Mouse (Mus musculus) lung, embryonic 15.5 days (tissue): ENCODE results near the gene Bfsp1. TPM values are rescaled to one million over a fixed set of nuclear protein-coding genes. Genes with fewer than 3 reads are reported as not detected.

Experiments used
- ATAC-seq: fragments of 200-750 bp; cut with Nextera tagmentation; 2 replicates; pipeline ENCODE4 v1.8.0; 2017; ENCODE audit warnings: moderate number of reproducible peaks, borderline replicate concordance; ENCODE audit not compliant: low FRiP score, low TSS enrichment; ENCODE audit errors: extremely low read depth
- H3K27ac ChIP-seq: fragments of 300-500 bp; sonication (generic); 2 replicates; pipeline ENCODE4 v1.5.1; 2015; ENCODE audit warnings: moderate library complexity, mild to moderate bottlenecking, inconsistent platforms
- H3K27me3 ChIP-seq: fragments of 300-500 bp; sonication (generic); 2 replicates; pipeline ENCODE4 v1.6.1; 2015; ENCODE audit warnings: inconsistent platforms
- H3K36me3 ChIP-seq: fragments of 300-500 bp; sonication (generic); 2 replicates; pipeline ENCODE4 v1.6.1; 2015; ENCODE audit warnings: inconsistent platforms
- H3K4me1 ChIP-seq: fragments of 300-500 bp; sonication (generic); 2 replicates; pipeline ENCODE4 v1.6.1; 2015; ENCODE audit warnings: inconsistent platforms
- H3K4me2 ChIP-seq: fragments of 300-500 bp; sonication (generic); 2 replicates; pipeline ENCODE4 v1.6.1; 2015; ENCODE audit warnings: inconsistent platforms, mild to moderate bottlenecking, moderate library complexity
- H3K4me3 ChIP-seq: fragments of 300-500 bp; sonication (generic); 2 replicates; pipeline ENCODE4 v1.5.1; 2015; ENCODE audit warnings: mild to moderate bottlenecking, inconsistent platforms
- H3K9ac ChIP-seq: fragments of 300-500 bp; sonication (generic); 2 replicates; pipeline ENCODE4 v1.6.1; 2015; ENCODE audit warnings: inconsistent platforms
- H3K9me3 ChIP-seq: fragments of 300-500 bp; sonication (generic); 2 replicates; pipeline ENCODE4 v1.6.1; 2016; ENCODE audit warnings: inconsistent platforms
- WGBS: fragments of 180-500 bp; shearing (Covaris S2); methylation state at CpG from one replicate; pipeline ENCODE4 v1.1.7; 2015; 5-methylcytosine and 5-hydroxymethylcytosine counted together
- polyA plus RNA-seq: library from polyadenylated mRNA; unstranded; fragments of >200 nt; fragmentation: Nextera tagmentation; extraction: Ambion mirVana; gene quantifications from 2 replicates; pipeline ENCODE4 v1.2.1, GENCODE M21; 2015

The Bfsp1 gene
- polyA plus RNA-seq, 1 experiment from 2014 or later, result 2.1 TPM

DNA sequence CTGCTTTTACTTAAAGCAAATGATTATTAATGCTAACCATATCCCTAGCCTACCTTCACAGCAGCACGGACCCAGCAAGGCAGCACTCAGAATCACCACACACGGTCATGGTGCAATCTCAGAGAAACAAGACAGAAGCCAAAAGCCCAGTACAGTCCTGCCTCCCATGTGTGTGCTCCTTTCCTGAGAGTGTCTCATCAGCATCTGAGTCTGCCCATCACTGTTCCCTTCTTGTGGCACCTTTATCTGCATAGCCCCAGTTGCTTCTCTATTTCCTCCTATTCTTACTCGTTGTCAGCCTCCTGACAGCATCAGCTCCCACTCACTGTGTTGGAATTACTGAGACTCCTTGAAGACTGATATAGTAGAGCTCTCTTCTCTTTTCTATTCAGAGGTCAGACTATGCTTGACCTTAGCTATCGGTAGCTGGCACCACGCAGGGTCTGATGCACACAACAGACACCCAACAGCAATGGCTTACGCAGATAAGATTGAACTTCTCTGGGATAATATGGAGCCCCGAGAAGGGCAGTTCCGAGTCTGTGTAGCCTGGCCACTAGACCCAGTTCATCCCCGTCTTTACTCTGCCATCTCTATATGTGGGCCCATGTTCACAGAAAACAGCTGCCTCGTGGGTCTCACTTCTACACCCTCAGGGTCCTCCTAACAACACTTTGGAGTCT is 19.8 kb upstream of the Bfsp1 start:
- H3K27ac ChIP-seq, result no peak overlapping the region
- H3K9me3 ChIP-seq, result no peaks in the 10 kb centered on the region
- WGBS, result 83% methylated on average over 10 of the region's 10 CpGs
- no peaks in the 10 kb centered on the region for H3K36me3 ChIP-seq
- H3K27me3 ChIP-seq, result no peaks in the 10 kb centered on the region
- H3K4me3 ChIP-seq, result no peak overlapping the region
- H3K9ac ChIP-seq, result no peak overlapping the region
- no peaks in the 10 kb centered on the region for H3K4me1 ChIP-seq
- ATAC-seq, result no peak
- H3K4me2 ChIP-seq, result no peak overlapping the region

DNA sequence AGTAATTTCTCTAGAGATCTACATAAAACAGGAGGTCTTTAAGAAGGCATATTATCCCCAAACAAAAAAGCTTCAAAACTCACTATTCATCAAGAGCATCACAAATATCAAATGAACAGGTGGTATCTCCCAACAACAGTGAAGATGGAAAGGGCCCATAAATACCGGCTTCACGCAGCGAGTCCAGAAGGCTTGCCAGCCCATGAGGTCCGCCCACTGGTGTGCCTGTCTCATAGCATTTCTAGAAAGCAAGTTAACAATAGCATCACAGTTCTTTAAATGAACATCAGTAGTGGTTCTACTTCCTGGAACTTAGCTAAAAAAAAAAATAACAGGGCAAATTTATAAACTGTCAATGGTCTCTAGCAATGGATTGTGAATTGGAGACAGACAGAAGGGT is 19.0 kb upstream of the Bfsp1 start:
- Histone ChIP-seq H3K4me1 (no peaks in the 10 kb centered on the region), H3K27me3 (no peaks in the 10 kb centered on the region), H3K9me3 (no peaks in the 10 kb centered on the region), H3K36me3 (no peaks in the 10 kb centered on the region), H3K27ac (no peak overlapping the region), H3K4me3 (no peak overlapping the region), H3K9ac (no peak overlapping the region), H3K4me2 (no peak overlapping the region)
- no peak for ATAC-seq
- 89% methylated on average over 4 of the region's 4 CpGs for WGBS

DNA sequence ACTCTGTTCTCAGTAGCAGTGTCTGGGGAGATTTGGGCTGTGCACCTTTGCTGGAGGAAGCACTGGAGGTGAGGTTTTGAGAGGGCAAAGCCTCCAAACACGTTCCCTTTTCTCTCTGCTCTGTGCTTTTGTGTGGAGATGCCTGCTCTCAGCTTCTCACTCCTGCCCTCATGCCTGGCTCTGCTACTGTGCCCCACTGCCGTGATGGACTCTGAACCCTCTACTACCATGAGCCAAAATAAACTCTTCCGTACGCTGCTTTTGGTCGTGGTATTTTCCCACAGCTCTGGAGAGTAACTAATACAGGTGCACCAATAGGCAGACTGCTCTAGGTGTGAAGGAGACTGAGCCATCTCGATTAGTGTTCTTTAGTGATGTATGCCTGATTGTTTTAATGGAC is 16.3 kb upstream of the Bfsp1 start:
- ATAC-seq, result no peak
- no peak overlapping the region for H3K9ac ChIP-seq
- H3K4me2 ChIP-seq, result no peak overlapping the region
- H3K4me3 ChIP-seq, result no peak overlapping the region
- H3K4me1 ChIP-seq, result no peaks in the 10 kb centered on the region
- H3K27ac ChIP-seq, result no peak overlapping the region
- H3K27me3 ChIP-seq, result no peaks in the 10 kb centered on the region
- H3K36me3 ChIP-seq, result no peaks in the 10 kb centered on the region
- 86% methylated on average over 6 of the region's 6 CpGs for WGBS
- H3K9me3 ChIP-seq, result no peaks in the 10 kb centered on the region

DNA sequence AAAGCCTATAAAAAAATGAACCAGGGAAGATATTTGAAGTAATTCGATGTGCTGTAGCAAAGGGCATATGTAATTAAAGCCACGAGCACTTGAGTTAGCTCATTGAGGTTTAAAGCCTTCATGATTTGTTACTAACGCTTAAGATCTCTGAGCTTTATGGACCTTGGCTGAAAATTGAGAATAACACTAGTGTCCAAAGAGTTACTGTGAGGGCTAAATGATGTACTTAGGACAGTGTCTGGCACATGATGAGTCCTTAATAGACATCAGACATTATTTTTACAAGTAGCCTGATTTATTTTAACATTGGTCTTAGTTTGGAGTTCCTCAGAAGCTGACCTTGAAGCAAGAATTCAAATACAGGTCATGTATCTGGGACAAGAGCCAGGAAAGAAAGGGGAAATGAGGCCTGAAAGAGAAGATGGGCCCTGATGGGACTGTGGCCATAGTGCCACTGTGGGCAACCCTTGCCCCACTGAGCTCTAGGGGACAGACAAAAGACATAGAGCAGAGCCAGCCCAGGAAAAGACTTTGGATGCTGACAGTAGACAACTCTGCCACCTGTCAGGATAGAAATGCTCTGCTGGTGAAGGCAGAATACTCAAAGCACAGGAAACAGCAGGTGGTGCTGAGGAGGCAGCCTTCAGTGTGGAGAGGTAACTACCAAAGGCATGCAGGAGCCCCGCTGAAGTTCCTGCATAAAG is 14.1 kb upstream of the Bfsp1 start:
- WGBS, result 54% methylated on average over 4 of the region's 4 CpGs
- Histone ChIP-seq H3K27ac (no peak overlapping the region), H3K4me3 (no peak overlapping the region), H3K4me2 (no peak overlapping the region), H3K9ac (no peak overlapping the region), H3K4me1 (no peaks in the 10 kb centered on the region), H3K9me3 (no peaks in the 10 kb centered on the region), H3K27me3 (no peaks in the 10 kb centered on the region), H3K36me3 (no peaks in the 10 kb centered on the region)
- ATAC-seq, result no peak

DNA sequence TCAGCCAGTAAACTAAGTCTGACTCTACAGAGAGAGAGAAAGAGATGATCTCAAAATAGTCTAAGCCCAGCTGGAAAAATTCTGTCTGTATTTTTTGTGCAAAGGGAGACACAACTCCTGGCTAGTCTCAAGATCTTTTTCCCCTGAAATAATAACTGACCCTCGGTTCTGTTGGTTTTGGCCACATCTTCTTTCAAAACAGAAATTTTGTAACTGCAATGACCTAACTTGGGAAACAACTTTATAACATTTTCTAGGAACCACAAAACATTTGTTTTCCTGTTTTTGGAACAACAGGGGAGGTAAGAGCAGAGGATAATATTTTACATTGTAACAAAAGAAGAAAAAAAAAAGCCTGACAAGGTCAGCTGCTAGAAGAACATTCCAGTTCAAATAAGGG is 13.1 kb upstream of the Bfsp1 start:
- H3K4me2 ChIP-seq, result no peak overlapping the region
- no peak overlapping the region for H3K27ac ChIP-seq
- H3K9me3 ChIP-seq, result no peaks in the 10 kb centered on the region
- 54% methylated on average over 1 of the region's 1 CpGs for WGBS
- ATAC-seq, result no peak
- H3K27me3 ChIP-seq, result no peaks in the 10 kb centered on the region
- H3K4me1 ChIP-seq, result peaks cover 7% of the 10 kb centered on the region; the same call in 1 of the 2 replicates
- no peak overlapping the region for H3K4me3 ChIP-seq
- H3K9ac ChIP-seq, result no peak overlapping the region
- no peaks in the 10 kb centered on the region for H3K36me3 ChIP-seq

DNA sequence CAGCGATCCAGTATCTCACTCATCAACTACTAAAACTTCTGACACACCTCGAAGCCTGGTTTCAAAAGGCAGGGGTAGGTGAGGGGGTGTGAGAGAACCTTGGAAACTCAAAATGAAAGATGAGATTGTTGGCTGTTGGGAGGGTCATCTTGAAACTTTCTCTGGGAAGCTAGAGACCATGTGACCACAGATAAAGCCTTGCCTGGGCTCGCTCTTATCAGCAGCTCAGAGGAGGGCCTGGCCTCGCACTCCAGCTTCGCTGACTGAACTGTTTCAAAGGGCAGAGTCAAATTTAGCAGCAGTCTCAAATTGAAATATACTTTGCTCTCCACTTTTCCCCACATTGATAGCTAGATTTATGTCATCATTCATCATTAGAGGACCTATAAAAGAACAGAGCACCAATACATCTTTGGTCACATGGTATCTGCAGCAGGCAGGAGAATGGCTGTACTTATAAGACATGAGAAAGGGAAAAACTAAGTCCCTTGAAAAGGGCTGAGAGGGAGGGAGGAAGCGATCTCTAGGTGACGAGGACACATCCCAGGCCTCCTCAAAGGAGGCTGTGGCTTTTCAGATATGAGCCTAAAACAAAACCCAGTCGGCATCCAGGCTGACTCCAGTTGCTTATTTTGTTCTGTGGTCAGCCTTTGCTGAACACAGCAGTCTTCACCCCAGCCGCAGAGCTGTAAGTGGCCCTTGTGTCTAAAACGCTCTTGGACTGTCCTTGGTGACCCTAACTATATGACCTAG is 8.1 kb upstream of the Bfsp1 start:
- no peaks in the 10 kb centered on the region for H3K9me3 ChIP-seq
- peaks cover 12% of the 10 kb centered on the region for H3K4me1 ChIP-seq
- H3K4me3 ChIP-seq, result no peak overlapping the region
- WGBS, result 23% methylated on average over 10 of the region's 10 CpGs
- peak overlapping the region; percentile 37 for H3K27ac ChIP-seq
- H3K36me3 ChIP-seq, result no peaks in the 10 kb centered on the region
- no peak overlapping the region for H3K4me2 ChIP-seq
- no peak overlapping the region for H3K9ac ChIP-seq
- H3K27me3 ChIP-seq, result no peaks in the 10 kb centered on the region
- peak; percentile 64; the same call in 1 of the 2 replicates for ATAC-seq

DNA sequence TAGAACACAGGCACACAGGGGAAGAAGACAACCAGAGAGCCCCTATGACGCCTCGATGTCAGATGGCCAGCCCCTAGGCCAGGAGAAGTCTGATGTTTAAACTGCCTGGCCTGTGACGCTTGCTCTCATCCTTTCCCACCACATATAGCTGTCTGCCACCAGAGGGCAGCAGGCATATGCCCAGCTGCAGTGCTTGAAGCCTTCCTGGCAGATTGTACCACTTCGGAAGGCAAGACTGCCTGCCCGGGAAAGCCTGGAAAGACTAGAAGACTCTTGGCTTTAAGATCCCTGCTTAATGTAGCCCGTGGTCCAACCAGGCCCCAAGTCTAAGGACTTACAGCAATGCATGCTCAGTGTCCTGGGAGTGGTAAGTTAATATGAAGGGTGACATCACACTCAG is 4.4 kb upstream of the Bfsp1 start:
- Histone ChIP-seq H3K4me2 (no peak overlapping the region), H3K9ac (no peak overlapping the region), H3K9me3 (no peaks in the 10 kb centered on the region), H3K27ac (no peak overlapping the region), H3K4me3 (no peak overlapping the region), H3K27me3 (no peaks in the 10 kb centered on the region), H3K36me3 (no peaks in the 10 kb centered on the region), H3K4me1 (peaks cover 17% of the 10 kb centered on the region)
- 2% methylated on average over 6 of the region's 6 CpGs for WGBS
- peak; percentile 40 for ATAC-seq

DNA sequence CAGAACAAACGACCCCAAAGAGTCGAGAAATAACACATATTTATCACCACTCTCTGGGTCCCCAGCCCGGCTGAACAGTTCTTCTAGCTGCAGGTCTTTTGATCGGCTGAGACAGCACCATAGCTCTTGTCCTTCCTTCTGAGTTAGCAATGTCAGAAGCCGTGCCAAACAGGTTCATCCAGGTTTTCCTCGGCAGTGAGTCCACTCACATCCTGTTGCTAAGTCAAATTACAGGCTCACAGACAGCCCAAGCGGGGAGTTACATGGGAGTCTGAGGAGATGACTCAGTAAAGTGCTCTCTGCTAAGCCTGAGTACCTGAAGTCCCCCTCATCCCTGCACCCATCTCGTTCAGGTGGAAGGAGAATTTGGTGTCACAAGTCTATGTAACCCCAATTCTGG is 1.6 kb upstream of the Bfsp1 start:
- Histone ChIP-seq H3K27ac (no peak overlapping the region), H3K9ac (no peak overlapping the region), H3K27me3 (no peaks in the 10 kb centered on the region), H3K9me3 (no peaks in the 10 kb centered on the region), H3K4me3 (no peak overlapping the region), H3K36me3 (no peaks in the 10 kb centered on the region), H3K4me2 (no peak overlapping the region), H3K4me1 (peaks cover 9% of the 10 kb centered on the region; the same call in 1 of the 2 replicates)
- no peak for ATAC-seq
- WGBS, result 44% methylated on average over 8 of the region's 8 CpGs

DNA sequence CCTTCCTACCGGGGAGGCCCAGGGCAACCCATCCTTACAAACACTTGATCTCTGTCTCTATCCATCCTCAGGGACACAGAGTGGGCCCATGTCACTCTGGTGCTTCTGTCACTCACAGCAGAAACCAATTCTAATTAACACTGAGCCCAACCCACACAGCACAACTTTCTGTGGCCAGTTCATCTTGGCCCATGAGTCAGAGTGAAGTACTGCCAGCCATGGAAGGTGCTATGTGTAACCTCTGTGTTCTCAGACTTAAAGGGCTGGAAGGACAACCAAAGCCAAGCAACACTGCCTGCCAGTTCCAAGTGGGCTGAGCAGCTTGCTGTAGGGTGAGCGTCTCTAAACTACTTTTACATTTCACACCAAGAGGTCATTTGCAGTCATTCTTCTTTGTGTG is 3.8 kb downstream of the Bfsp1 start:
- ATAC-seq, result no peak
- H3K4me2 ChIP-seq, result no peak overlapping the region
- 70% methylated on average over 2 of the region's 2 CpGs for WGBS
- H3K27me3 ChIP-seq, result no peaks in the 10 kb centered on the region
- H3K27ac ChIP-seq, result no peak overlapping the region
- H3K4me3 ChIP-seq, result no peak overlapping the region
- H3K36me3 ChIP-seq, result no peaks in the 10 kb centered on the region
- no peak overlapping the region for H3K9ac ChIP-seq
- H3K9me3 ChIP-seq, result no peaks in the 10 kb centered on the region
- peaks cover 5% of the 10 kb centered on the region; the same call in 1 of the 2 replicates for H3K4me1 ChIP-seq

DNA sequence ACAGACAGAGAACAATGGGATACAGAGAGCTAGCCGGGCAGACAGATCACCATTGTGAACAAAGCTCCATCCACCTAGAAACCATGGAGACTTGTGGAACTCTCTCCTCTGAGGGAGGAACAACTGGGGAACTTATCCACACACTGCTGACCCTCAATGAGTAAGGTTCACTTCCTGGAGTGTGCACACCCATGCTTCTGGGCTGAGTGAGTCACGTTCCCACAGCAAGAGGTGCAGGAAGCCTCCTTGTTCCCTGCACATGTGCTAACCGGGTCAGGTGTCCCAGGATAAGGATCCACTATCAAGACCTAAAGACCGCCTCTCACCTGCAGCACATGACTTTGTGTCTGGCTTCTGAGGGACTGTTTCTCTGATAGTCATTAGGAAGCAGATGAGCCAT is 9.5 kb downstream of the Bfsp1 start:
- Histone ChIP-seq H3K27ac (peak overlapping the region; percentile 57), H3K4me1 (peaks cover 29% of the 10 kb centered on the region), H3K4me3 (no peak overlapping the region), H3K4me2 (no peak overlapping the region), H3K36me3 (no peaks in the 10 kb centered on the region), H3K9me3 (no peaks in the 10 kb centered on the region), H3K9ac (no peak overlapping the region), H3K27me3 (no peaks in the 10 kb centered on the region)
- 70% methylated on average over 4 of the region's 4 CpGs for WGBS
- ATAC-seq, result no peak

DNA sequence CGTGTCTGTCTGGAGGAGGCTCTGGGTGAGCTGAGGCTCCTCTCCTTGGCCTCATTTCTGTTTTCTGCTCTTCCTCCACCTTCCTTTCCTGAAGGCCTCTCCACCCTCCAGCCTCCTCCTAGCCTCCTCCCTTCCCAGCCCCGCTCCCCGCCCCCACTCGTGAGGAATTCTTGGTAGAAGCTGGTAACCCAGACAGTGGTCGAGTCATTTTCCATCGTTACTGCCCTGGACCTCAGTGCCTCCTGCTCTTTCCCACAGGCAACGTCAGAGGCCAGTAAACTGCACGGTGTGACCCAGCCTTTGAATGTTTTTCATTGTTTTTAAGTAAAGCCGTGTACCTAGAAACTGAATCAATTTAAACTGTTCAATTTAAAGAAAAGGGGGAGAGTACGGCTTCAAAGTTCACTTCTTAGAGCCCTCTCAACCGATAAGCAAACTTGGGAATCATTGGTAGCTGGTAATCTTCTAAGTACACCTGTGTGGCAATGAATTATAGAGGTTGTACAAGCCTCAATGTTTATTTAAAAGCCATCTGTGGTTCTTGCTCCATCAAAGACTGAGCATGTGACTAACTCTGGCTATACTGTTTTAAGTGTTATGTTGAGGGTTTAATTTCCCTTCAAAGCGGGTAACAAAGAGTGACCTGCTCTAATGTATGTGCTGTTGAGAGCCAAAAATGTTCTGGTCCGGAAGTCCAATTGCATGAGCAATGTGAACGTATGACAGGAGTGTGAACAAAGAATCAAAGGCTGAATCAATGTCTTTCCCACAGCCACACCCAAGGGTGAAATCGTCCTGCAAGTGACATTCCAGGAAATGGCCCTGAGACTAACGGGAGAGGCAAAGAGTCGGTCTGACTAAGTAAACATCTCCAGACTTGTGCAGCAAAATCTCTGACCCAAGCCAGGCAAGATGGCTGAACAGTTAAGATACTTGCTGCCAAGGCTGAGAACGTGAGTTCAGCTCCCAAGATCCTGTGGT is 10.4 kb downstream of the Bfsp1 start:
- Histone ChIP-seq H3K9me3 (no peaks in the 10 kb centered on the region), H3K4me2 (no peak overlapping the region), H3K4me1 (peaks cover 35% of the 10 kb centered on the region), H3K27me3 (no peaks in the 10 kb centered on the region), H3K9ac (no peak overlapping the region), H3K36me3 (no peaks in the 10 kb centered on the region), H3K4me3 (no peak overlapping the region), H3K27ac (peak overlapping the region; percentile 57)
- 31% methylated on average over 18 of the region's 18 CpGs for WGBS
- no peak for ATAC-seq
